ENCODE assay signal across 20 mouse cellular contexts in the genomic region with DNA sequence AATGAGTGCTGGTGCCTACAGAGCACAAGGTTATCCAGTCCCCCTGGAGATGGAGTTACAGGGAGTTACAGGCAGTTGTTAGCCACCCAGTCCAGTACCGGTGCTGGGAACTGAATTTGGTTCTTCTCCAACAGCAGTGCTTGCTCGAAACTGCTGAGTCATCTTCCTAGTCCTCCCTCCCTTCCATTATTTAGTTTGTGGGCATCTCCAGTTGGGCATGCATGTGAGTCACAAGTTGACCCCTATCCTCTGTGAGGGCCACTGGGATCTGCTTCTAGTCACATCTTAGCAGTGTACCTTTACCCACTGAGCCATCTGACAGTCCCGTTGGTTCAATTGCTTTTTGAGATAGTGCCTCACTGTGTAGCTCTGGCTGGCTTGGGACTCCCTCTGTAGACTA. TPM values are rescaled to one million over a fixed set of nuclear protein-coding genes. Genes with fewer than 3 reads are reported as not detected.
"Had no signal": no experiment of that assay in that cellular context is flagged by ENCODE, and none has a peak within 500 bp of the region (broad histone marks: within the 10 kb centered on the region; RNA-seq: fewer than 3 reads in every experiment).

No protein-coding gene starts in this region.

- H3K4me3 ChIP-seq: layer of hippocampus, adult 2 months; left cerebral cortex, adult 2 months; limb, embryonic 10.5 days; liver, embryonic 12.5 days; lung, embryonic 15.5 days; midbrain, embryonic 13.5 days; neural tube, embryonic 12.5 days; stomach, embryonic 15.5 days had no signal

- H3K27me3 ChIP-seq: liver, embryonic 12.5 days; lung, embryonic 15.5 days; midbrain, embryonic 13.5 days; neural tube, embryonic 12.5 days; stomach, embryonic 15.5 days had no signal

- H3K4me1 ChIP-seq: limb, embryonic 10.5 days; lung, embryonic 15.5 days; midbrain, embryonic 13.5 days; neural tube, embryonic 12.5 days; stomach, embryonic 15.5 days had no signal

- H3K4me2 ChIP-seq: liver, embryonic 12.5 days; lung, embryonic 15.5 days; midbrain, embryonic 13.5 days; neural tube, embryonic 12.5 days; stomach, embryonic 15.5 days had no signal

- DNase-seq: kidney, postnatal 10 days; kidney, postnatal 4 days; lung, postnatal 14 days; right cerebral cortex, postnatal 14 days; thymus, adult 2 months; thymus, postnatal 25 days had no signal

- H3K9ac ChIP-seq: liver, embryonic 12.5 days; lung, embryonic 15.5 days; midbrain, embryonic 13.5 days; neural tube, embryonic 12.5 days; stomach, embryonic 15.5 days had no signal

- H3K27ac ChIP-seq: layer of hippocampus, adult 2 months; left cerebral cortex, adult 2 months; limb, embryonic 10.5 days; liver, embryonic 12.5 days; lung, embryonic 15.5 days; macrophage; midbrain, embryonic 13.5 days; neural tube, embryonic 12.5 days; stomach, embryonic 15.5 days had no signal

- H3K36me3 ChIP-seq: limb, embryonic 10.5 days; liver, embryonic 12.5 days; lung, embryonic 15.5 days; midbrain, embryonic 13.5 days; neural tube, embryonic 12.5 days; stomach, embryonic 15.5 days had no signal

- ATAC-seq: liver, embryonic 12.5 days; midbrain, embryonic 13.5 days had no signal

- H3K9me3 ChIP-seq: limb, embryonic 10.5 days; liver, embryonic 12.5 days; lung, embryonic 15.5 days; midbrain, embryonic 13.5 days; neural tube, embryonic 12.5 days; stomach, embryonic 15.5 days had no signal

RNA-seq across cellular contexts. Expression of a gene that starts 43.8 kb away (rescaled TPM):
- total RNA-seq: megakaryocyte-erythroid progenitor cell, adult 5-6 weeks; neutrophil, adult 5-6 weeks had no signal
- polyA plus RNA-seq: limb, embryonic 10.5 days; liver, embryonic 12.5 days; liver, embryonic 16.5 days; macrophage; spleen, adult 2 months; urinary bladder, adult 2 months had no signal
